Mouse (Mus musculus): ENCODE data around the gene Unc93a2. TPM values are rescaled to one million over a fixed set of nuclear protein-coding genes. Genes with fewer than 3 reads are reported as not detected.

Gene Unc93a2
- polyA plus RNA-seq, 1 experiment from 2014 or later: not detected

Other genes starting within 250 kb of the Unc93a2 start
- gene Rps6ka2, start 215.3 kb downstream of the Unc93a2 start, polyA plus RNA-seq (2015; fragmentation: Nextera tagmentation; extraction: Ambion mirVana): 11.3 and 12.9 TPM in 2 replicates
- 0.09 TPM in 1 of 2 replicates, not detected in the other for gene Tcp10a, start 60.8 kb downstream of the Unc93a2 start, polyA plus RNA-seq (2015; fragmentation: Nextera tagmentation; extraction: Ambion mirVana)
- gene Ttll2, start 32.8 kb downstream of the Unc93a2 start, polyA plus RNA-seq (2015; fragmentation: Nextera tagmentation; extraction: Ambion mirVana): not detected in 2 replicates
- gene Gm49630, start 13.5 kb downstream of the Unc93a2 start, polyA plus RNA-seq (2015; fragmentation: Nextera tagmentation; extraction: Ambion mirVana): not detected in 2 replicates